Mouse (Mus musculus) spleen, postnatal 14 days (tissue): ENCODE measurements around the gene Fars2.
"Not testable (repeated sequence)": the region's sequence is repeated elsewhere in the genome, so short reads cannot be mapped to it uniquely, and the experiment has no call there.

Experiments used
- DNase-seq, 2 experiments: peaks; one replicate each; pipeline ENCODE4 v3.0.0; 2021 to 2022; ENCODE audit warnings: low spot score in 2 of 2

Fars2 gene

GRCm38 (mm10) chr13:36293511-36293910 is 176.3 kb downstream of the Fars2 start:
- DNase-seq = no peak

- no peak for DNase-seq
These were observed 177.3 kb downstream of the Fars2 start for GRCm38 (mm10) chr13:36294503-36294902.

DNA sequence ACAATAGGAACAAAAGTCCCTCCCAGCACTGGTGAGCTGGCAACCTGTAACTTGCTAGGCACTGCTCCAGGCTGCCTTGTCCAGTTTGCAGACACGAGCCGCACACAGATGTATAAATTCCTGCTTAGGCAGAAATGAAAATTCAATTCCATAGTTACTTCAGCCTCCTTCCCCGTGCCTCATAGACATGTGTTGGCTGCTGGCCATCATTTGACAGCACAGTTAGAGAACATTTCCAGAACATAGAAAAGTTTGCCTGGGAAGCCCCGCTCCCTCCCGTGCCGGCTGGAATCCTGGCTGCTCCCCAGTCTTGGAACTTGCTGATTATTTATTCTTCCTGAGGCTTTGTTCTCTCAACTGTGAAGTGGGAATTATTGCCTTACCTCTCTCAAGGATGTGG is 178.6 kb downstream of the Fars2 start:
- no peak for DNase-seq

GRCm38 (mm10) chr13:36296574-36296973 is 179.4 kb downstream of the Fars2 start:
- no peak for DNase-seq

DNA sequence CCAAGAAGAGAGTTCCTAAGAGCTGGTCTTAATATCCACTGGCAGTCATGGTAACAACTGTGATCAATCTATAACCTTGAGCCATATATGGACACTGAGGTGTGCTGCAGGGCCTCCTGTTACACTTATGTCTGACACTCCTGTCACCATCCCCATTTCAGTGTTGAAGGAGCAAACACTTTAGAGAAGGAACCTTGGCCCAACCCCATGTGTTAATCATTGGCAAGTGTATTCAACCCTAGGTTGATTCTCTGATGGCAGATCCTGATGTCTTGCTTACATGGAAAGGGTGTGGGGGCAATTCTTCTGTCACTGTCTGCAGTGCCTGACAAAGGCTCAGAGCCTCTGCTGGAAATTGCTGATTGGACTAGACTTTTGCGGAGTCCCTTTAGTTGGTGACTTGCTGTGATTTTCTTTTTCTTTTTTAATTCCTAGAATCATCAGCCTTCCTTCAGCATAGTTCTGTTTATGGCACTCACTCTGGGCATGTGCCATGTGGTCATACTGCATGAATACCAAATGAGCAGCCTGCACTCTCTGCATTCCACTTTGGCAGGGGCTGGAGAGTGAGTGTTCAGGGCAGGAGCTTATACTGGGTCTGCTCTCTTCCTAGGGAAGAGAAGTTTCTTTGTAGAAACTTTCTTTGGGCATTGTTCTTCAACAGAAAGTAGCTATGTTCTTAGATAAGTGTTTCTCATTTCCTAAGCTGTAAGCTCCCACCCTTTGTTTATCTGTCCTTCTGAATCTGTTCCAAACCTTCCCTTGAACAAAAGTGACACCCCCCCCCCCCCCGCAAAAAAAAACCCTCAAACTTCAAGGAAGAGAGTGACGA is 181.0 kb downstream of the Fars2 start:
- DNase-seq = no peak

- DNase-seq = no peak
These were observed 181.5 kb downstream of the Fars2 start for GRCm38 (mm10) chr13:36298782-36299031.

DNA sequence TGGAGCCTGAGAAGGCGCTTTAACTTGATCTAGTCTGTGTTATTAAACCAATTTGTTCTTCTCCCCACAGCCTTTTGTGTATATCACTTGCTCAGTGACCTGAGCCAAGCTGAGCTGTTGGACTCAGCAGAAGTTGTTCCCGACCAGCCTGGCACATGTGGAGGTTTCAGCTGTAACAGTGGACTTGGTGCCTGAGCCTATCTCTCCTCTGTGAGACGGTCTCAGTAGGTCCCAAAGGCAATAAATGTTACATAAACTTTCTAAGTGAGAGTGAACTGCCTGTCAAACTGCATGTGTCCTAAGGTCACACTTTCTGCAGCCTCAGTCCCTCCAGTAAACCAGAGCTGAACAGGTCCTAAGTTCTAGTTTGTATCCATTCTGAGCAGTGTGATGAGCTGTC is 185.6 kb downstream of the Fars2 start:
- no peak for DNase-seq

GRCm38 (mm10) chr13:36305306-36305705 is 188.1 kb downstream of the Fars2 start:
- DNase-seq = no peak

- DNase-seq = no peak
These were observed 190.2 kb downstream of the Fars2 start for GRCm38 (mm10) chr13:36307386-36307785.

- DNase-seq = no peak
These were observed 191.9 kb downstream of the Fars2 start for GRCm38 (mm10) chr13:36309160-36309559.

DNA sequence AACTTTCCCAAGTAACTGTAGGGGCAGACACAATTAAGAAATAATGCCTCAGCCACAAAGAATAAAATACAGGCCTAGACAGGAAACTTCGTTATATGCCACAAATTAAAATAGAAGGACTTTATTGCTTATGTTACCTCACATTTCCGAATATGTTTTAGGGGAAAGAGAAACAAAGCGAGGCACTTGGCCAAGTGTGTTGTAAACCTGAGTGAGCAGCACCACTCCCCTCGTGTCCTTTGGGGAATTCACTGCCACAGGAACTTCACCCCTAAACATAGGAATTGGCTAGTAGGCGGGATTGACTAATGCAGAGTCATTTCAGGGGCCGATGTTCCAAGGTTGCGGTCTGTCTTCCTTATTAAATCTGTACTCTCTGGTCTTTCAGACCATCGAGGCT is 197.0 kb downstream of the Fars2 start:
- DNase-seq = no peak

DNA sequence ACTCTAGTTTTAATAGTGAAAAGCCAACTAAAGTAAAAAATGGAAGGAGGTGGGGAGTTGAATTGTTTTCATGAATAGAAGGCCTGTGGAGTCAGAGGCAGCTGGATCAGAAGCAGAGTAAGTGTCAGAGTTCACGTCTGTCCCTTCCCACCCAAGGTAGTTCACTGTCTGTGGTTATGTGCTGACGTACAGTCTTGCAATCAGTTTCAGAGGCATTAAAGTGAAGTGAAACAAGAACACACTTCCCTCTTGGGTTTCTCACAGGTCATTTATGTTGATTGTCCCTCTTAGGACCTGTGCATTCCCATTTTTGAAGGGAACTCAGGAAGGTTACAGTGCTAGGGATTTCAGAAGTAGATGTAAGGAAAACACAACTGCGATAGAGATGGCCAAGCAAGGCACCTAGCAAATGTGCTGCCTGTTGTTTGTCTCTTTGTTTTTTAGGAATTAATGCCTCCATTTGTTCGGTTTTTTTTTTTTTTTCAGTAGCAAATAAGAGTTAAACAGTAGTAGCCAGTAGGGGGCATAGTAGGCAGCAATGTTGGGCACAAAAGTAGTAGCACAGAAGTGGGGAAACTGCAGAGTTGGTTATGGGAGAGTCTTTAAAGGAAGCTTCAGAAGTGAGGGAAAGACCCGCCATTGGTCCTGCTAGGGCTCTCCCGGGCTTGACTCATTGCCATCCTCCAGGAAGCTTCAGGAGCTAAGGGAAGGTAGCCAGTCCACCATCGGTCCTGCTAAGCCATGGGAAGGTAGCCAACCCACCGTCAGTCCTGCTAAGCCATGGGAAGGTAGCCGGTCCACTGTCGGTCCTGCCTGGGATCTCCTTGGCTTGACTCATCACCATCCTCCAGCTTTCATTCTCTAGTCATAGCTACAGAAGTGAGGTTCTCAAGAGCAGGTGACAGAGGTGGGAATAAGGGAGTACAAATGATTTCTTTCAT is 197.9 kb downstream of the Fars2 start:
- no peak for DNase-seq

- DNase-seq = no peak
These were observed 200.6 kb downstream of the Fars2 start for GRCm38 (mm10) chr13:36317824-36318223.

DNA sequence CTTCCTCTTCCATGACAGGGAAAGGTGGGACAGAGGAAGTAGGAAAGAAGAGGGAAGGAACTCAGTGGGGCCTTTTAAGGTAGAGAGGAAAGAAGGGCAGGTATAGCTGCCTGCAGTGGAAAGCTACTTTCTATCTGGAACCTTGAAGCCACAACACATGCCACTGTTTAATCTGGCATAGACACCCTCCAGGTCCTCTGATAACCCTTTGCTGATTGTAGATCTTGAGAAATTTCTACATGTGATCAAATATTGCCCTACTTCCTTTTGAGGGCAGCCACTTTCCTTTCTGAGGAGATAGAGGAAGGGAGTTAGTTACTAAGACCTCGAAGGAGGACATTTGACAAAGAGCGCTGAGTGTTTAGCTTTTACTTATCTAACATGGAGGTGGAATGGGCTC is 207.4 kb downstream of the Fars2 start:
- no peak for DNase-seq

DNA sequence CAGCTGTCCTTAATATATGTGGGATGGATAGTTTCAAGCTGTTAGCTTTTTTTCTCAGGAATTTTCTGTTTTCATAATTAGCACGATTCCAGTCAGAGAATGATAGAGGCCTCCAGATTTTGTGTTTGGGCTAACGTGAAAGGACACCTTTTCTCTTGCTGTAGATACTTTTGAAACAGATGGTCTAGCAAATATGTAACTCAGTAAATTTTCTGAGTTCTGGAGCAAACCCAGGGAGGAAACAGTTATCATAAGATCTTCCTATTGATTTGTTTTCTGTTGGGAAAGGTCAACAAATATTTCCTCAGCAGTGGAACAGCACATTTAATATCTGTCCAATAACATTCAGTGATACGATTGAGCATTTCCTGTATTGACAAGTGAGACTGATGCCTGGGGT is 209.3 kb downstream of the Fars2 start:
- no peak for DNase-seq

DNA sequence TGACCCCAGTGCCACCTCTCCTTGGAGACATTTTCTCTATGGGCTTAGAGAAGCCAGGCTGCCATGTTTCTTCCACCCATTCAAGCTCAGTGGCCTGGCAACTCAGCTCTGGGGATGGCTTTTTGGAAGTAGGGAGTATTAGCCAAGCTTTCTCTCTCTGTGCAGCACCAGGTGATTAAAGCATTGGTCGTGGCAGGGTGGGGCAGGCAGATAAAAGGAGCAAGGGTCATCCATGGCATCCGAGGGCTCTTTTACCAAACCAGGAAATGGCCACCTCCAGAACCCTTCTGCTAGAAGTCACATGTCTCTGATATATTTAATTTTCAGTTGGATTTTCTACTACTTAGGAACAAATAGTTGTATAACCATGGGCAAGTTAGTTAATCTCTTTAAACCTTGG is 212.7 kb downstream of the Fars2 start:
- DNase-seq = no peak

- no peak for DNase-seq
These were observed 213.3 kb downstream of the Fars2 start for GRCm38 (mm10) chr13:36330542-36330941.

DNA sequence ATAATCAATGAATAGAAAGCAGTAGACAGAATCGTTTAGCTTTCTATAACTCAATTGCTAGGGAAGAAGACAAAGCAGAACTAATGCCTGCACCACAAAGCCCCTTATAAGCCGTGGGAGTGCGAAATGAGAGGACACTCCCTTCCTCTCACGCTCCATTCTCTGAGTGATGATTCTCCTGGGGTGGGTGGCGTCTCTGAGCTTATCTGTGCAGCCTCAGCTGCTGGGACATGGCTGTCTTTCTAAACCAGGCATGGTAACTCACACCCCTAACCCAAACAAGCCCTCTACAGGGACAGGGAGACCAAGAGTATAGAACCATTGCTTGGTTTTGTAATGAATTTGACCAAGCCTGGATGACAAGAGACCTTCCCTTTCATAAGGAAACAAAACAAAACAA is 217.5 kb downstream of the Fars2 start:
- DNase-seq = no peak

GRCm38 (mm10) chr13:36351529-36351928 is 234.3 kb downstream of the Fars2 start:
- no peak for DNase-seq

DNA sequence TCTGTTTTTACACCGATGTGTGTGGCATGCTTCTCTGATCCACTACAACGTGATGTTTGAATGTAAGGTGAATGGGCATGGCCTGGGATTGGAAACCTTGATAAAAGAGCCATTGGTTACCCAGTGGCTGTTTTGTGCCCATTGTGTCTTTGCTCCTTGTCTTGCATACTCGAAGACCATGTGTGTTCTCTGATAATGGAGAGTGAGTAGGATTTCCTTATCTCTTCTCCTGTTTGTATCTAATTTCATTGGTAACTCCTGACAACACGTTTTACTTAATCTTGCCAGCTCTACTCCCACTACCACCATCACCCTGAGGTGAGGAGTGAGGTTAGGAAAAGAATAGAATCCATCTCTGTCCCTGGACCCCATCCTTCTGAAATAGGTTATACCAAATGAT is 240.3 kb downstream of the Fars2 start:
- no peak for DNase-seq

GRCm38 (mm10) chr13:36361419-36361818 is 244.2 kb downstream of the Fars2 start:
- no peak for DNase-seq

- not testable (repeated sequence) for DNase-seq
These were observed 248.5 kb downstream of the Fars2 start for GRCm38 (mm10) chr13:36365719-36366118.

- no peak for DNase-seq
These were observed 249.1 kb downstream of the Fars2 start for GRCm38 (mm10) chr13:36366304-36366703.
